Mouse (Mus musculus): Measurements from ENCODE around the gene Sema3d.

Sema3d gene

DNA sequence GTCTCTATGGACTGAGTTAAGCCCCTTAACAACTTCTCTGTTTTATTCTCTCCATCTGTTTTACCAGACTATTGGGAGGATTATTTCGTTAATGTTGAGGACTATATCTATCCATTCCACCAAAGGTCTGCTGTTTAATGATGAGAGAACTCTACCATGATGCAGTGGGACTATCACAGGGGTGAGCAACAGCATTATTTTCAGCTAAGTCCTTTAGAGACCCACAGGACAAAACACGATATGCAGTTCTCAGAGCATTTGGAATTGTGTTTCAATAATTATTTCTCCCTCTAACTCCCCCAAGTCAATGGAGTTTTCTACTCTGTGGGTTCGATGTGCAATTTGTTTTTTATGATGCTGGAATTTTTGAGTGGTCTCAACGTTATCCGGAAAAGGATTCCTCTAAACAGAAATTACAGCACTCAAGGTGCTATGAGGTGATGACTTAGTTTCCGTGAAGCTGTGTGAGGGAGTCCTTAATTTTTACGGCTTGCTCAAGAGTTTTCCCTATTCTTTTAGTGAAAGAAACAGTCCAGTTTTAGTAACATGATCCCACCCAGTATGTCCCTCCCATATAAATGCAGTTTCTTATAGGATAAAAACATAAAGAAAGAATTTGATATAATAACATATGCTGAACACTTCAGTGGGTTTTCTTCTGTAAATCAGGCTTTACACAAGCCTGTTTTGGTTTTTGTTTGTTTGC is 254.7 kb downstream of the Sema3d start:
- no peak for DNase-seq

Data from cerebellum, postnatal 36 days (tissue).